Mouse (Mus musculus): ENCODE data around the gene St13.

The St13 gene

GRCm38 (mm10) chr15:81399638-81400315 is at the start of gene St13, which contains the start of gene Xpnpep3:
TSS of gene St13 (minus strand) at chr15:81400077.
TSS of gene Xpnpep3 (plus strand) at chr15:81400138.
- DNase-seq (ENCODE audit: low read depth): peak; percentile 98

- peak; percentile 85 for DNase-seq (ENCODE audit: low read depth)
Measured at GRCm38 (mm10) chr15:81448463-81448862, 48.6 kb upstream of the St13 start.

GRCm38 (mm10) chr15:81439236-81439635 is 39.4 kb upstream of the St13 start:
- DNase-seq (ENCODE audit: low read depth): no peak

GRCm38 (mm10) chr15:81438345-81438744 is 38.5 kb upstream of the St13 start:
- DNase-seq (ENCODE audit: low read depth): no peak

- no peak for DNase-seq (ENCODE audit: low read depth)
Measured at GRCm38 (mm10) chr15:81431195-81431594, 31.3 kb upstream of the St13 start.

GRCm38 (mm10) chr15:81427947-81428346 is 28.1 kb upstream of the St13 start:
- DNase-seq (ENCODE audit: low read depth): no peak

DNA sequence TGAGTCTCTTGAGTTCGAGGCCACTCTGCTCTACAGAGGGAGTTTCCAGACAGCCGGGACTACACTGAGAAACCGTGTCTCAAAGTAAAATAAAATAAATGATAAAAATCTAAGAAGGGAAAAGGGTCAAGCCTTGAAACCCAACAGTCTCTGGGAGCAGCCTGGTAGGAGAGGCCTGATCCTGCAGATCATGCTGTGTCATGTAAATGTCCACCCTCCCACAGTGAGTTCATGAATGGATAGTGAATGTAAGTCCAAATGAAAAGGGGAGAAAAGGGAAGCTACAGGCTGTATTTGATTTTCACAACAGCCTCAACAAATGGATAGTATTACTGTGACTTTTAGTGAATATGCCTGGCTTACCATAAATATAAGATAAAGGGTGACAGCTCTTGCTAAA is 25.4 kb upstream of the St13 start:
- no peak for DNase-seq (ENCODE audit: low read depth)

GRCm38 (mm10) chr15:81422156-81422681 is 22.3 kb upstream of the St13 start:
- DNase-seq (ENCODE audit: low read depth): no peak

GRCm38 (mm10) chr15:81421454-81421853 is 21.6 kb upstream of the St13 start:
- no peak for DNase-seq (ENCODE audit: low read depth)

DNA sequence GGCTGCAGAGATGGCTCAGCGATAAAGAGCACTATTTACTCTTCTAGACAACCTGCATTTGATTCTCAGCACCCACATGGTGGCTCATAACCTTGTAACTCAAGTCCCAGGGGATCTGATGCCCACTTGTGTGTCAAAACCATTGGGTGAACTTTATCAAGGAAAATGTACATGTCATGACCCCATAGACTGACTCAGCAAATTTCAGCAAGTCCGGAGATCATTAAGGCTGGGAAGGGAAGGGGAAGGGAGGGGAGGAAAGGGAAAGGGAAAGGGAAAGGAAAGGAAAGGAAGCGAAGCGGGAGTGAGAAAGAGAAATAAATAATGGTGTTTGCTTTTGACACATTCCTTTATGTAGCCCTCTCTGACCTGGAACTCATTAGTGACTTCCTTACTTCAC is 18.2 kb upstream of the St13 start:
- DNase-seq (ENCODE audit: low read depth): no peak

GRCm38 (mm10) chr15:81416763-81417310 is 17.0 kb upstream of the St13 start:
- peak; percentile 67 for DNase-seq (ENCODE audit: low read depth)

DNA sequence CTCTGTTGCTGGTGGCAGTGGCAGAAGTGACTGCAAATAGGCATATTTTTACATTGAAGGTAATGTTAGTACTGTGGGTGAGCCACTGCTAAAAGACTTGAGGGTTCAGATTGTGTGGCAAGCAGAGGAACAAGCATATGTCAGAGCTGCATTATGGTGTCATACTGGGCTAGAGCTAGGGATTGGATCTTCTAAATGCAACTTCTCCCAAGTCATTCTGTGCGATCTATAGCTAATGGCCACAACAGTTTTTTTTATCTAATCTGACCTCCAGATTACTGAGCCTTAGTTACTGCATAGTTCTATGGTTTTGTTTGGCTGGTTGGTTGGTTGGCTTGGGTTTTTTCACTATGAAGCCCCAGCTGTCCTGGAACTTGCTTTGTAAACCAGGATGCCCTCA is 8.3 kb upstream of the St13 start, which contains the start of gene Dnajb7:
Gene Dnajb7 (minus strand): TSS at position 101 of the 400 bp plus-strand sequence.
- DNase-seq (ENCODE audit: low read depth): no peak

- no peak for DNase-seq (ENCODE audit: low read depth)
Measured at GRCm38 (mm10) chr15:81405008-81405407, 5.1 kb upstream of the St13 start.

- no peak for DNase-seq (ENCODE audit: low read depth)
Measured at GRCm38 (mm10) chr15:81399297-81399637, 610 bp downstream of the St13 start.

- no peak for DNase-seq (ENCODE audit: low read depth)
Measured at GRCm38 (mm10) chr15:81398189-81398588, 1.7 kb downstream of the St13 start.

DNA sequence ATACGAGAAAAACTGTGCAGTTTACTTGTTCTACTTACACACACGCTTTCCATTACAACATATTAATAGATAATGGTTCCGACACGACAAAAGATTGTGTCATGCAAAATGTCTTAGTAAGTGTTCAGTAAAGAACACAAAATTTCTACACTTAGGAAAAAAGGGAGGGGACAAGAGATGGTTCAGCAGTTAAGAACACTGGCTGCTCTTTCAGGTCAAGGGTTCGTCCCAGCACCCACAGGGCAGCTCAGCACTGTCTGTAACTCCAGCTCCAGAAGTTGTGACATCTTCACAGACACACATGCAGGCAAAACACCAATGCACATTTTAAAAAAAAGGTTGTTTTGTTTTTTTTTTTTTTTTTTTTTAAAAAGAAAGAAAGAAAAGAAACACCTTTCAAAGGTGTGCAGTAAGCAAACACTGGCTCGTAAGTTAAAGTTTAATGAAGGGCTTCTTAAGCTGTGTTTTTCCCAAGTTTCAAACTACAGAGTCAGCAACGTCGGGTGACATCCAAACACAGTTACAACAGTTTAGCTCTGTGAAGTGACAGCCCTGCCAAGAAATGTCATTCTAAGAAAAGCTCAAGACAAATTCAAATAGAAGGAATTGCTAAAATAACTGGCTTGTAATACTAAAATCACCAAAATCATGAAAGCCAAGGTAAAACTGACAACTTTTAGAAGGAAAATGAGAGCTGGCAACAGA is 5.5 kb downstream of the St13 start:
- no peak for DNase-seq (ENCODE audit: low read depth)

DNA sequence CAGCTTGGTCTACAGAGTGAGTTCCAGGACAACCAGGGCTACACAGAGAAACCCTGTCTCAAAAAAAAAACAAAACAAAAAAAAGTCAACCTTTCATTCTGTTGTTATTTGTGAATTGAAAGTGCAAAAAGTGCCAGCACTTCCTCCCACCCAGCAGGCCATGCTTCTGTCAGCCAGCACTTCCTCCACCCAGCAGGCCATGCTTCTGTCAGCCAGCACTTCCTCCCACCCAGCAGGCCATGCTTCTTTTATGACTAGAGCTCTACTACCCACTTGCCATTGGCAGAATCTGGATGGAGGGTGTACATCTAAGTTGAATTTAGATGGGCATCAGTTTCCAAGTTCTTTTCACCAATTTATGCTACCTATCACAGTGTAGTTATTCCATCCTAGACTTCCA is 6.9 kb downstream of the St13 start:
- peak; percentile 42 for DNase-seq (ENCODE audit: low read depth)

DNA sequence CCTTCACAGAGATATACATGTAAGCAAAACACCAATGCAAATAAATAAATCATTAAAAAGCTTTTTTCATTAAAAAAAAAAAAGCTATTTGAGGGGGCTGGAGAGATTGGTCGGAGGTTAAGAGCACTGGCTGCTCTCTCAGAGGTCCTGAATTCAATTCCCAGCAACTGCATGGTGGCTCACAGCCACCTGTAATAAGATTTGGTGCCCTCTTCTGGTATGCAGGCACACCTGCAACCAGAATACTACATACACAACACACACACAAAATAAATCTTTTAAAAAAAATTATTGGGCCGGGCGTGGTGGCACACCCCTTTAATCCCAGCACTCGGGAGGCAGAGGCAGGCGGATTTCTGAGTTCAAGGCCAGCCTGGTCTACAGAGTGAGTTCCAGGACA is 13.6 kb downstream of the St13 start:
- DNase-seq (ENCODE audit: low read depth): no peak

GRCm38 (mm10) chr15:81378845-81379244 is 21.0 kb downstream of the St13 start:
- DNase-seq (ENCODE audit: low read depth): no peak

- DNase-seq (ENCODE audit: low read depth): no peak
Measured at GRCm38 (mm10) chr15:81374621-81375020, 25.3 kb downstream of the St13 start.

GRCm38 (mm10) chr15:81370356-81370755 is 29.5 kb downstream of the St13 start:
- DNase-seq (ENCODE audit: low read depth): no peak

- no peak for DNase-seq (ENCODE audit: low read depth)
Measured at GRCm38 (mm10) chr15:81368601-81369000, 31.3 kb downstream of the St13 start.

DNA sequence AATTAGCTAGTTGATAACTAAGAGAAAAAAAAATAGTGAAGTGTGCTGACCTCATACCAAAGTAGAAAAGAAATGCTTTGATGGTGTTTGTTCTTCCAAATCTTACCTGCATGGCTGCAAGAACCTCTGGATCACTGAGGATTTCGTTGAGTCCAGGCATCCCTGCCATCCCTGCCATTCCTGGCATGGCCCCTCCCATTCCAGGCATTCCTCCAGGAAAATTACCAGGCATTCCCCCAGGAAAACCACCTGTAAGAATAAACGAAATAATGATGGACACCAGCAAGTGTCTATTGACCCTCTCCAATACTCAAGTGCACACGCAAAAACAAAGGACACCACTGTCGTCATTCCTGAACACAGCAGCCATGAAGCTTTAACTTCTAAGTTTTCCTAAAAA is 33.6 kb downstream of the St13 start:
- DNase-seq (ENCODE audit: low read depth): no peak
